Mouse (Mus musculus) spleen, adult 2 months (tissue): Measurements from ENCODE around the gene Helz2. TPM values are rescaled to one million over a fixed set of nuclear protein-coding genes. Genes with fewer than 3 reads are reported as not detected.

Experiments
- DNase-seq, 2 experiments: peaks; one replicate each; pipeline versions ENCODE4 v3.0.0 to v3.0.0-alpha.2; 2012 to 2021; ENCODE audit warnings: low spot score in 2 of 2, low read depth in 1 of 2
- H3K27ac ChIP-seq: fragments of 200-500 bp; 2 replicates; pipeline ENCODE4 v1.5.1; 2012; ENCODE audit warnings: low read length, inconsistent platforms; ENCODE audit not compliant: insufficient read depth
- H3K27me3 ChIP-seq: fragments of 200-500 bp; 2 replicates; pipeline ENCODE4 v1.6.1; 2012; ENCODE audit warnings: mild to moderate bottlenecking, moderate library complexity, low read length, inconsistent platforms; ENCODE audit not compliant: control insufficient read depth, insufficient read depth
- H3K36me3 ChIP-seq: fragments of 200-500 bp; 2 replicates; pipeline ENCODE4 v1.6.1; 2012; ENCODE audit warnings: mild to moderate bottlenecking, low read length, inconsistent platforms; ENCODE audit not compliant: control insufficient read depth, insufficient read depth
- H3K4me1 ChIP-seq: fragments of 200-500 bp; 2 replicates; pipeline ENCODE4 v1.6.1; 2011; ENCODE audit warnings: inconsistent platforms; ENCODE audit not compliant: control insufficient read depth, insufficient read depth, insufficient read length
- H3K4me3 ChIP-seq: fragments of 200-500 bp; 2 replicates; pipeline ENCODE4 v1.5.1; 2011; ENCODE audit warnings: mild to moderate bottlenecking, inconsistent platforms; ENCODE audit not compliant: insufficient read depth, insufficient read length; ENCODE audit errors: extremely low read depth
- CTCF ChIP-seq: fragments of 200-500 bp; IDR thresholded peaks from 2 replicates; pipeline ENCODE4 v1.5.1; 2011; ENCODE audit warnings: mild to moderate bottlenecking, inconsistent platforms; ENCODE audit not compliant: insufficient read depth, insufficient read length, insufficient replicate concordance; ENCODE audit errors: extremely low read depth
- POLR2A ChIP-seq: fragments of 200-500 bp; IDR thresholded peaks from 2 replicates; pipeline ENCODE4 v1.6.1; 2011; ENCODE audit warnings: low read depth, low read length, inconsistent platforms
- WGBS: fragments of 180-500 bp; shearing (Covaris S2); methylation state at CpG from one replicate; pipeline ENCODE4 v1.1.7; 2018; 5-methylcytosine and 5-hydroxymethylcytosine counted together
- polyA plus RNA-seq: library from polyadenylated mRNA; depleted of rRNA; stranded (reverse); fragments of >200 nt; gene quantifications from 2 replicates; pipeline ENCODE4 v1.2.3, GENCODE M21; 2012

The Helz2 gene
- polyA plus RNA-seq, 1 experiment = 101 TPM

- TF ChIP-seq POLR2A (no peak), CTCF (no peak)
- no peaks in the 10 kb centered on the region for H3K27me3 ChIP-seq
- H3K4me1 ChIP-seq = peaks cover 36% of the 10 kb centered on the region
- 84% methylated on average over 9 of the region's 9 CpGs for WGBS
- H3K27ac ChIP-seq = peak overlapping the region; percentile 72
- peaks cover 45% of the 10 kb centered on the region for H3K36me3 ChIP-seq
- DNase-seq = peak in 1 of 2 experiments; percentile 16
- peak overlapping the region; percentile 36; the same call in 1 of the 2 replicates for H3K4me3 ChIP-seq
These were observed 2.6 kb downstream of the Helz2 start for GRCm38 (mm10) chr2:181239261-181239660.

- peak overlapping the region; percentile 72 for H3K27ac ChIP-seq
- peak in 1 of 2 experiments; percentile 52 for DNase-seq
- H3K27me3 ChIP-seq = no peaks in the 10 kb centered on the region
- WGBS = 30% methylated on average over 2 of the region's 2 CpGs
- H3K4me1 ChIP-seq = peaks cover 32% of the 10 kb centered on the region
- peaks cover 48% of the 10 kb centered on the region for H3K36me3 ChIP-seq
- H3K4me3 ChIP-seq = peak overlapping the region; percentile 36; the same call in 1 of the 2 replicates
- TF ChIP-seq POLR2A = peak; percentile 20; the same call in 1 of the 2 replicates
- TF ChIP-seq CTCF = no peak
These were observed 3.0 kb downstream of the Helz2 start for GRCm38 (mm10) chr2:181238861-181239260.

GRCm38 (mm10) chr2:181238091-181238610 lies 3.7 kb downstream of the Helz2 start:
- no peak for TF ChIP-seq POLR2A
- no peak for TF ChIP-seq CTCF
- Histone ChIP-seq H3K4me1 (peaks cover 30% of the 10 kb centered on the region), H3K4me3 (no peak overlapping the region), H3K27ac (peak overlapping the region; percentile 54), H3K27me3 (no peaks in the 10 kb centered on the region), H3K36me3 (peaks cover 55% of the 10 kb centered on the region)
- no peak for DNase-seq
- WGBS = 89% methylated on average over 10 of the region's 10 CpGs

GRCm38 (mm10) chr2:181237251-181238014 lies 4.4 kb downstream of the Helz2 start:
- no peak for DNase-seq
- TF ChIP-seq POLR2A = no peak
- no peak for TF ChIP-seq CTCF
- Histone ChIP-seq H3K27me3 (no peaks in the 10 kb centered on the region), H3K4me1 (peaks cover 30% of the 10 kb centered on the region), H3K36me3 (peaks cover 62% of the 10 kb centered on the region), H3K4me3 (no peak overlapping the region), H3K27ac (no peak overlapping the region)
- WGBS = 93% methylated on average over 17 of the region's 17 CpGs

GRCm38 (mm10) chr2:181235681-181236566 lies 5.9 kb downstream of the Helz2 start:
- H3K36me3 ChIP-seq = peaks cover 75% of the 10 kb centered on the region
- WGBS = 89% methylated on average over 23 of the region's 23 CpGs
- no peak for TF ChIP-seq POLR2A
- no peak for TF ChIP-seq CTCF

GRCm38 (mm10) chr2:181234680-181235079 lies 7.1 kb downstream of the Helz2 start:
- no peak for TF ChIP-seq POLR2A
- TF ChIP-seq CTCF = no peak
- WGBS = 96% methylated on average over 11 of the region's 11 CpGs
- H3K4me1 ChIP-seq = peaks cover 11% of the 10 kb centered on the region; the same call in 1 of the 2 replicates
- H3K27me3 ChIP-seq = no peaks in the 10 kb centered on the region
- H3K27ac ChIP-seq = no peak overlapping the region
- peaks cover 75% of the 10 kb centered on the region for H3K36me3 ChIP-seq
- no peak overlapping the region for H3K4me3 ChIP-seq
- no peak for DNase-seq

More at GRCm38 (mm10) chr2:181235681-181236566, 5.9 kb downstream of the Helz2 start:
- peak in 1 of 2 experiments; percentile 9 for DNase-seq
- H3K4me3 ChIP-seq = no peak overlapping the region
- H3K4me1 ChIP-seq = peaks cover 24% of the 10 kb centered on the region
- no peaks in the 10 kb centered on the region for H3K27me3 ChIP-seq
- H3K27ac ChIP-seq = no peak overlapping the region
